8 mouse cellular contexts compared by ENCODE assay signal in genomic region chr5:143112281-143113246, GRCm38 (mm10). TPM values are rescaled to one million over a fixed set of nuclear protein-coding genes. Genes with fewer than 3 reads are reported as not detected.
DNase-seq lines count a peak whose midpoint lies in the region; ATAC-seq and TF ChIP-seq lines count a peak whose summit lies in the region.

Rnf216 (minus strand) TSS chr5:143112994.

- TF ChIP-seq CTCF in Patski (IDR thresholded peaks at IDR 0.05) = peak; percentile 100

- peak within 1 kb of the TSS; percentile 89 for H3K9ac ChIP-seq in hindbrain, embryonic 13.5 days

- H3K27ac ChIP-seq in hindbrain, embryonic 13.5 days = peak within 1 kb of the TSS; percentile 91

- peak; percentile 80 for DNase-seq in Patski (ENCODE audit: low read depth, low spot score)
- DNase-seq in cerebellum, postnatal 14 days = peak; percentile 96
- DNase-seq in frontal cortex, postnatal 14 days (ENCODE audit: low spot score in 2 of 2) = peak; percentile 90 to 91
- DNase-seq in layer of hippocampus, postnatal 25 days (ENCODE audit: extremely low spot score in 1 of 2, low spot score in 1 of 2) = peak; percentile 93 to 94
- peak; percentile 94 for DNase-seq in lung, postnatal 25 days (ENCODE audit: low spot score)
- peak; percentile 97 for DNase-seq in retina, embryonic 14.5 days (ENCODE audit: low spot score)
- DNase-seq in thymus, postnatal 4 days = peak; percentile 83

- CTCF ChIA-PET in Patski (lab: Charles Lee) = interaction anchor here (0.8 to 1.8 kb wide), 9 partner anchors 12 to 68 kb away, joined by 3 to 5 read pairs (median 3); partner anchors contain the start of genes Rbak and Spdye4b

- 1% methylated on average over 87 of the region's 110 CpGs for WGBS in hindbrain, embryonic 13.5 days

- H3K4me1 ChIP-seq in hindbrain, embryonic 13.5 days (replicated peaks) = peaks cover 31% of the 10 kb centered on the region

- POLR2A ChIA-PET in Patski (lab: Charles Lee) = interaction anchor here (0.7 to 1.3 kb wide), 5 partner anchors 9 to 114 kb away, joined by 3 to 4 read pairs (median 3); partner anchors contain the start of gene Rbak

- no peaks in the 10 kb centered on the region for H3K9me3 ChIP-seq in hindbrain, embryonic 13.5 days

- H3K27me3 ChIP-seq in Patski = no peaks in the 10 kb centered on the region
- H3K27me3 ChIP-seq in hindbrain, embryonic 13.5 days = no peaks in the 10 kb centered on the region

- H3K4me2 ChIP-seq in hindbrain, embryonic 13.5 days = peak within 1 kb of the TSS; percentile 90

- peak within 1 kb of the TSS; percentile 83 for H3K4me3 ChIP-seq in hindbrain, embryonic 13.5 days

- ATAC-seq in Patski = peak; percentile 82
- peak; percentile 94 for ATAC-seq in hindbrain, embryonic 13.5 days (ENCODE audit: low FRiP score)

- in situ Hi-C loops in Patski (cut with MboI; ENCODE audit: low pct_unique_long_range_greater_than_20kb) = no loop called here

- no peaks in the 10 kb centered on the region for H3K36me3 ChIP-seq in hindbrain, embryonic 13.5 days

RNA-seq across cellular contexts. Expression of gene Rnf216, which starts in this region (rescaled TPM):
- polyA plus RNA-seq in Patski (2021) = 48.0 TPM
- 34.0 and 38.3 TPM in 2 replicates for polyA plus RNA-seq in hindbrain, embryonic 13.5 days (2015; fragmentation: Nextera tagmentation; extraction: Ambion mirVana)
- total RNA-seq in layer of hippocampus, postnatal 25 days (2021) = 10 to 100 TPM; 46.6 to 47.5 TPM

Comparison
In these comparisons a context has a peak if more than half of its experiments do, and no peak if none do; other contexts are left out.
1. Peak in every context shown above with its lines: DNase-seq, ATAC-seq, H3K4me3 ChIP-seq and H3K27ac ChIP-seq.